Mouse (Mus musculus) neural tube, embryonic 14.5 days (tissue): ENCODE data around the gene Sec22a. TPM values are rescaled to one million over a fixed set of nuclear protein-coding genes. Genes with fewer than 3 reads are reported as not detected.

Experiments
- ATAC-seq: fragments of 200-750 bp; cut with Nextera tagmentation; 2 replicates; pipeline ENCODE4 v1.8.0; 2017; ENCODE audit warnings: low read depth, mild to moderate bottlenecking, moderate TSS enrichment, moderate library complexity
- H3K27ac ChIP-seq: fragments of 300-500 bp; sonication (generic); 2 replicates; pipeline ENCODE4 v1.5.1; 2014; ENCODE audit warnings: low read depth, mild to moderate bottlenecking, control low read depth, low read length, moderate library complexity, mixed read lengths
- H3K27me3 ChIP-seq: fragments of 300-500 bp; sonication (generic); 2 replicates; pipeline ENCODE4 v1.6.1; 2014; ENCODE audit warnings: low read length; ENCODE audit not compliant: control insufficient read depth, insufficient read depth
- H3K36me3 ChIP-seq: fragments of 300-500 bp; sonication (generic); 2 replicates; pipeline ENCODE4 v1.6.1; 2014; ENCODE audit warnings: low read length, mixed read lengths; ENCODE audit not compliant: control insufficient read depth, insufficient read depth
- H3K4me1 ChIP-seq: fragments of 300-500 bp; sonication (generic); 2 replicates; pipeline ENCODE4 v1.6.1; 2014; ENCODE audit warnings: low read length; ENCODE audit not compliant: control insufficient read depth, insufficient read depth
- H3K4me2 ChIP-seq: fragments of 300-500 bp; sonication (generic); 2 replicates; pipeline ENCODE4 v1.6.1; 2014; ENCODE audit warnings: mild to moderate bottlenecking, low read depth, low read length, control low read depth
- H3K4me3 ChIP-seq: fragments of 300-500 bp; sonication (generic); 2 replicates; pipeline ENCODE4 v1.5.1; 2014; ENCODE audit warnings: low read depth, low read length, control low read depth, mixed read lengths
- H3K9ac ChIP-seq: fragments of 300-500 bp; sonication (generic); replicated peaks from 2 replicates; pipeline ENCODE4 v1.6.1; 2014; ENCODE audit warnings: low read depth, mild to moderate bottlenecking, control low read depth, low read length, mixed read lengths
- H3K9me3 ChIP-seq: fragments of 300-500 bp; sonication (generic); 2 replicates; pipeline ENCODE4 v1.6.1; 2016; ENCODE audit warnings: low read length; ENCODE audit not compliant: control insufficient read depth
- WGBS: fragments of 180-500 bp; shearing (Covaris S2); extraction: QIAGEN DNeasy Blood & Tissue Kit; methylation state at CpG from one replicate; pipeline ENCODE4 v1.1.7; 2014; 5-methylcytosine and 5-hydroxymethylcytosine counted together
- polyA plus RNA-seq: library from polyadenylated mRNA; unstranded; fragments of >200 nt; fragmentation: Nextera tagmentation; extraction: Ambion mirVana; gene quantifications from 2 replicates; pipeline ENCODE4 v1.2.1, GENCODE M21; 2014

The Sec22a gene
- polyA plus RNA-seq: 40.3 and 44.0 TPM in 2 replicates

DNA sequence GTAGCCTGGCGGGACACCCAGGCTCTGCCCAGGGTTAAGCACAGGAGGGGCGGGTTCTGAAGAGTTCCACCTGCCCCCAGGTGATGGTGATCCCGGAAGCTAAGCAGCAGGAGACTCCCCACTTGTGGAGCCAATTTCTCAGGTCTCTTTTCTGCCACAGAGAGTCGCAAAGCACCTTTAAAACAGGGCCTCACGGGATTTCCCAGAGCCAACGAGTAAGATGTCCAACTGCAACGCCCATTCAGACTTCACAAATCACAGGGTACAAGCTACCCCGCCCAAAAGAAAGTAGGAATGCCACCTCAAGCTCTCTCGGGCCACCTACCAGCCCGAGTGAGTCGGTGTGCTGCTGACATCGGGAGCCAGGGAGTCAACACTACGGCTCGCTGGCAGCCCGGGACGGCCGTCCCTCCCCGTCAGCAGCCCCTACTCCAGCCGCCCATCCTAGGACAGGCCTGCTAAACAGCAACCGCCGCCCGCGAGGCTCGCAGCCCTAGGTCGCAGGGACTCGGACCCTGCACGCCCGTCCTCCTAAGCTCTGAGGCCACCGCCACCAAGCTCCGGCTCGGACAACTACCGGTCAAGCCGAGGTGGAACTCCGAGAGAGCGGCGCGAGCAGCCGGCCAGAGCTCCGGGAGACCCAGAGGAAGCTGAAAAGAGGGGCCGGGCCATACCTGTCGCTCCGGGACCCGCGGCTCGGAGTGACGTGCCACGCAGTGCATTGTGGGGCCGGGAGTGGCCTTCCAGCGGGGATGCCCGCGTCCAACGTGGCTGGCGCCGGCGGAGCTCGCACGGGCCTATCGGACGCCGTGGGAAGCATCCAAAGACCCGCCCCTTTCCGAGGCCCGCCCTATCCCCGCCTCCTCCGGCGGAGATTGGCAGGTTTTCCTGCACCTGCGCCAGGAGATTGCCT lies at the start of gene Sec22a:
Gene Sec22a (minus strand): TSS at position 769 of the 913 bp plus-strand sequence.
- ATAC-seq: peak; percentile 100
- peak within 1 kb of the TSS; percentile 85 for H3K9ac ChIP-seq
- no peaks in the 10 kb centered on the region for H3K27me3 ChIP-seq
- peak within 1 kb of the TSS; percentile 78 for H3K27ac ChIP-seq
- H3K4me2 ChIP-seq: peak within 1 kb of the TSS; percentile 93
- peak within 1 kb of the TSS; percentile 97 for H3K4me3 ChIP-seq
- no peaks in the 10 kb centered on the region for H3K4me1 ChIP-seq
- WGBS: under 1% methylated on average over 65 of the region's 67 CpGs
- no peaks in the 10 kb centered on the region for H3K36me3 ChIP-seq
- H3K9me3 ChIP-seq: no peaks in the 10 kb centered on the region

DNA sequence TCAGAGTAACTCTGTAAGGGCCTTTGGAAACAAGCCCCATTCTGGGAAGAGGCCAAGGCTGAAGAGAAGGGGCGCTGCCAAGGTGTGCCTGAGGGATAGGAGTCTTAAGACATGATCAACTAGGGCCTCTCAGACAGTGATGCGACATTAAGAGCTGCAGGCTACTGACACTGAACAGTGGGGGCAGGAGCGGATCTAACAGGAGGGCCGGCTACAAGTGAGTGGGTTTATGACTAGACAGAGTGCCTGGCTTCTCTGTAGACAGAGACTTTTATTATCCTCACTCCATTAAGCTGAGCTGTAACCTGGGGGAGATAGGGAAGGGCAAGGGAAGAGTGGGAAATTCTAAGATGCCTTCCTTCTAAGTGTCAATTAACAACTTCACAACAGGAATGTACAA lies 43.0 kb upstream of the Sec22a start:
- Histone ChIP-seq H3K9ac (no peak overlapping the region), H3K9me3 (no peaks in the 10 kb centered on the region), H3K4me1 (peaks cover 3% of the 10 kb centered on the region; the same call in 1 of the 2 replicates), H3K27me3 (no peaks in the 10 kb centered on the region), H3K4me3 (no peak overlapping the region), H3K4me2 (no peak overlapping the region), H3K36me3 (no peaks in the 10 kb centered on the region), H3K27ac (no peak overlapping the region)
- peak; percentile 87; the same call in 1 of the 2 replicates for ATAC-seq
- WGBS: 17% methylated on average over 4 of the region's 4 CpGs

DNA sequence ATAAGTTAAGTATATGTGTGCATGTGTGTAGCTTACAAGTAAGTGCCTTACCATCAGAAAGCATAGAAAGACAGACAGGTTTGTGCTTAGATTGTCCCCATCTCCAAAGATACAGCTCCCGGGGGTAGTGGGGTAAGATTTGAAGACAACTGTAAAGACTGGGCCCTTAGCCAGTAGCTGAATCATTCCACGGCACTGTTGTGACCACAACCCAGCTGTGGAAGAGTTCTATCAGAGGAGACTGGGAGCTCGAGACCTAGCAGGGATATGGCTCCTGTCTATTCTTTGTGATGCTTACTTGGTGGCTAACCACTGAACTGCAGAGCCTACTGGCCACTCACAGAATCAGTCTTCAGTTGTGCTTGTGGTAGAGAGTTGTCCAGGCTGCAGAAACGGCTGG lies 42.4 kb upstream of the Sec22a start:
- no peaks in the 10 kb centered on the region for H3K36me3 ChIP-seq
- no peak overlapping the region for H3K27ac ChIP-seq
- no peak overlapping the region for H3K4me2 ChIP-seq
- H3K4me1 ChIP-seq: peaks cover 3% of the 10 kb centered on the region; the same call in 1 of the 2 replicates
- H3K4me3 ChIP-seq: no peak overlapping the region
- no peak overlapping the region for H3K9ac ChIP-seq
- 76% methylated on average over 4 of the region's 4 CpGs for WGBS
- no peaks in the 10 kb centered on the region for H3K27me3 ChIP-seq
- H3K9me3 ChIP-seq: no peaks in the 10 kb centered on the region
- ATAC-seq: no peak

DNA sequence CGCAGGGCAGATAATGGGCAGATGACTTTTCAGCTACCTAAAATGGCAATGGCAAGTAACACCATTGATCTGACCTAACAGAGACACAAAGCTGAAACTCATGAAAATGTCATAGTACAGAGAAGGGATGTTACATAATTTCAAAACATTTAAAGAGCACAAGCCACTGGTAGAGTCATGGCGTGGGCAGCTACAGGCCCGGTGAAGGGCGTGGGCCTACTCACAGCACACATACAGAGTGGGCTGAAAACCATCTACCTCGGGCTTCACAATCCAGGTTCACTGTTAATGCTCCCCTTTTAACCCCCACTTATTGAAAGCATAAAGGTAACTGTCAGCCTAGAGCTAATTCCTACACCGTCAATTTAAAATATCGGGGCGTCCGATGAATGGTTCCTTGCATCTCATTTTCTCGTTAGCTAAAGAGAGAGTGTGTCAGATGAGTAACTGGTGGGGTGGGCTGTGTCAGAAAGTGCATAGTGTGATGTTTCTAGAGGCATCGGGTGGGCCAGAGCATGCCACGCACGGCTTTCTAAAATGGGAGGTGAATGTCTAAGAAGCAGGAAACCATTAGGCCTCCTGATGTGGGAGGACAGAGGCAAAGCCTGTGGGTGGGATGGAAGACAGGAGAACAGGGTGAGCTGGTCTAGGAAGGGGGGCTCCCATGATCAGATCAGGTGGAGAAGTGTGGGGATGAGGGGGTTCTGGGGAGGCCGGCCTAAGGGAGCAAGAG lies 41.8 kb upstream of the Sec22a start:
- Histone ChIP-seq H3K9me3 (no peaks in the 10 kb centered on the region), H3K4me3 (no peak overlapping the region), H3K36me3 (no peaks in the 10 kb centered on the region), H3K27me3 (no peaks in the 10 kb centered on the region), H3K4me2 (no peak overlapping the region), H3K4me1 (peaks cover 3% of the 10 kb centered on the region; the same call in 1 of the 2 replicates), H3K9ac (no peak overlapping the region), H3K27ac (no peak overlapping the region)
- 95% methylated on average over 14 of the region's 14 CpGs for WGBS
- no peak for ATAC-seq

DNA sequence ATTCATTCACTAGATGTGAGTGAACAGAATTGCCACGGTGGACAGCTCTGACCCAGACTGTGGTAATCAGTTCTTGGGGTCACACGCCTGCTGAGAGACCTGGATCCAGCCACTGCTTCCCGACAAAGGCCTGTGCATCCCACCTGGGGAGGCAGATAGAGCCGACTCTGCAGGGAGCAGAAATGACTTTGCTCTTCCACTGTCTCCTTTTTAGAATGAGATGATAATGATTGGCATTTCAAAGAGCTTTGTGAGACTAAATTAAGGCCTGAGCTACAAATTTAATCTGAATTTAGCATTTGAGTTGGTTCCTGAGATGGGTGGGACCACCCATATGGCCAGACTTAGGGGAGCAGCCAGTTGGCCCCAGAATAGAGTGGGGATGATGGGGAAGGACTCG lies 41.1 kb upstream of the Sec22a start:
- H3K9me3 ChIP-seq: no peaks in the 10 kb centered on the region
- no peak overlapping the region for H3K4me3 ChIP-seq
- H3K27ac ChIP-seq: no peak overlapping the region
- 65% methylated on average over 5 of the region's 5 CpGs for WGBS
- no peaks in the 10 kb centered on the region for H3K27me3 ChIP-seq
- no peak overlapping the region for H3K4me2 ChIP-seq
- no peak for ATAC-seq
- H3K36me3 ChIP-seq: no peaks in the 10 kb centered on the region
- H3K9ac ChIP-seq: no peak overlapping the region
- H3K4me1 ChIP-seq: peaks cover 3% of the 10 kb centered on the region; the same call in 1 of the 2 replicates

DNA sequence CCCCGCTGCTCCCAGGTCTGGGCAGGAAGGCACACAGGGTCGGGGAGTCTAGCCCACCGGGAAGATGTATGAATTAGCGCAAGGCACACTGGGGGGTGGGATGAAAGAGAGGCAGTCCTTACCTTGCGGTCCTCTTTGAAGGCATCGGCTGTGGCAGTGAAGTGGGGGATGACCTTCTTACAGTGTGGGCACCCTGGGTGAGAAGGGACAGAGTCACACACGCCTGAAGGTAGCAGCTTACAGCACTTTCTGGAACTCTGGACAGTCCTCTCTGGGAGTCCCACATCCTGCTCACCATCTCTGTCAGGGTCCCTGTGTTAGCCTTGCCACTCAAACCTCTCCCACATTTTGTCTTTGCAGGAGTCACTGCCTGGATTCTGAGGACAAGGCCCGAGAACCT lies 40.2 kb upstream of the Sec22a start:
- Histone ChIP-seq H3K9me3 (no peaks in the 10 kb centered on the region), H3K27ac (no peak overlapping the region), H3K4me2 (no peak overlapping the region), H3K4me3 (no peak overlapping the region), H3K4me1 (peaks cover 3% of the 10 kb centered on the region; the same call in 1 of the 2 replicates), H3K9ac (no peak overlapping the region), H3K36me3 (no peaks in the 10 kb centered on the region), H3K27me3 (no peaks in the 10 kb centered on the region)
- ATAC-seq: no peak
- WGBS: 88% methylated on average over 8 of the region's 8 CpGs

DNA sequence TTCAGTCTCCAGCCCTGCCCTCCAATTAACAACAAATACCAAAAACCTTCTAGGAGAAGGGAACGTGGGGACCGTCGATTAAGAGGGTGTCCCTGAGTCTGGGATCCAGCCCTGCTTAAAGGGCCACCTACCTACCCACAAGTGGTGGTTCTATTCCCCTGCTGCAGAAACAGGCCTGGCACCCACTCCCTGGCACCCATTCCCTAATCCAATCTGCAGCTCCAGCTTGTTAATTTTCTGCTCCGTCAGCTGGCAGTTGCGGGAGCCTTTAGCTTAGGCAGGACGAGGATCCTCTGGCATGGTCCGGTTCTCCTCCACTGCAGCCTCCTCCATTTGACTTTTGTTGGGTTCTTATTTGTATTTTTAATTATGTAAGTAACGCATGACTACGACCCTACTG lies 39.6 kb upstream of the Sec22a start:
- Histone ChIP-seq H3K4me3 (no peak overlapping the region), H3K4me2 (no peak overlapping the region), H3K27ac (no peak overlapping the region), H3K9me3 (no peaks in the 10 kb centered on the region), H3K4me1 (peaks cover 3% of the 10 kb centered on the region; the same call in 1 of the 2 replicates), H3K9ac (no peak overlapping the region), H3K36me3 (no peaks in the 10 kb centered on the region), H3K27me3 (no peaks in the 10 kb centered on the region)
- 80% methylated on average over 9 of the region's 9 CpGs for WGBS
- ATAC-seq: no peak

DNA sequence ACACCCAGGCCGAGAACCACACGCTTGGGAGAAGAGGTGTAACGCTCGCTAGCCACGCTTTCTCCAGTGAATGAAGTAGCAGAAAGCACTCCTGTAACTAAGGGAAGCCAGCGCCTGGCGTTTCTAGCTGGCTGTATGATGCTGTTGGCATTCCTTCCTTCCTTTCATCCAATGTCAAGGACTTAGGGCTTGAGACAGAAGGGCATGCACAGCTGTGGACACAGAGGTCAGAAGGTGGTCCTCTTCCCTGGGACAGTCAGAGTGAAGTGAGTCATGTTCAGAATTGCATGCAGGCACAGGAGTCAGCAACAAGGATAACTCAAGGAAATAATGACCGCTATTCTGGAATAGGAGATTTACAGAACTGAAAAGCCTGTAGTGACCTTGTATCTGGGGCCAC lies 29.1 kb upstream of the Sec22a start:
- ATAC-seq: no peak
- H3K9ac ChIP-seq: no peak overlapping the region
- 86% methylated on average over 8 of the region's 8 CpGs for WGBS
- H3K4me1 ChIP-seq: no peaks in the 10 kb centered on the region
- H3K36me3 ChIP-seq: no peaks in the 10 kb centered on the region
- no peaks in the 10 kb centered on the region for H3K9me3 ChIP-seq
- no peak overlapping the region for H3K4me2 ChIP-seq
- no peak overlapping the region for H3K4me3 ChIP-seq
- H3K27me3 ChIP-seq: no peaks in the 10 kb centered on the region
- no peak overlapping the region for H3K27ac ChIP-seq

DNA sequence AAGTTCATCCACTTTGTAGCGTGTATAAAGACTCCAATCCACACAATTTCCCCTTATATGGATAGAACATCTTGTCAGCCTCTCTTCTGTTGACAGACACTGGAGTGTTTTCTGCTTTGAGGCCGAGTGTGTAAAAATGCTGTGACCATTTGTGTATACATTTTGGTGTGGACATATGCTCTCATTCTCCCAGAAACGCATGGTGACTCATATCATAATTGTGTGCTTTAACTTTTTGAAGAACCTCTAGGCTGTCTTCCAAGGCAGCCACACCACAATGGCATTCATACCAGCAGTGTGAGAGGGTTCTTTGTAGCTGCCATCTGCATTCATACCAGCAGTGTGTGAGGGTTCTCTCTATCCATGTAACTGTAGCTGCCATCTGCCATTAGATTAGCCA lies 21.9 kb upstream of the Sec22a start:
- H3K36me3 ChIP-seq: no peaks in the 10 kb centered on the region
- H3K4me1 ChIP-seq: no peaks in the 10 kb centered on the region
- H3K4me2 ChIP-seq: no peak overlapping the region
- no peak overlapping the region for H3K27ac ChIP-seq
- H3K9ac ChIP-seq: no peak overlapping the region
- no peaks in the 10 kb centered on the region for H3K9me3 ChIP-seq
- no peak for ATAC-seq
- WGBS: 90% methylated on average over 3 of the region's 3 CpGs
- no peaks in the 10 kb centered on the region for H3K27me3 ChIP-seq
- H3K4me3 ChIP-seq: no peak overlapping the region
